Mouse (Mus musculus) lung, adult 18-20 months (tissue): ENCODE results near the gene Itga7.
"Not testable (repeated sequence)": the region's sequence is repeated elsewhere in the genome, so short reads cannot be mapped to it uniquely, and the experiment has no call there.

Experiments
- DNase-seq, 2 experiments: peaks; one replicate each; pipeline ENCODE4 v3.0.0; 2022; ENCODE audit warnings: mixed read lengths in 2 of 2

The Itga7 gene

GRCm38 (mm10) chr10:128990129-128990850 is 56.7 kb downstream of the Itga7 start:
- not testable (repeated sequence) for DNase-seq

- DNase-seq, result no peak
Observed at GRCm38 (mm10) chr10:128990994-128991393, 57.4 kb downstream of the Itga7 start.

- DNase-seq, result no peak
Observed at GRCm38 (mm10) chr10:128995796-128996195, 62.2 kb downstream of the Itga7 start.

GRCm38 (mm10) chr10:128996523-128997040 is 63.0 kb downstream of the Itga7 start:
- DNase-seq, result no peak

- no peak for DNase-seq
Observed at GRCm38 (mm10) chr10:129004032-129004920, 70.7 kb downstream of the Itga7 start.
